Mouse (Mus musculus): ENCODE data around the gene Trip13. TPM values are rescaled to one million over a fixed set of nuclear protein-coding genes. Genes with fewer than 3 reads are reported as not detected.

The Trip13 gene
- total RNA-seq, 2 experiments from 2014 or later = 1.7 to 3.5 TPM

DNA sequence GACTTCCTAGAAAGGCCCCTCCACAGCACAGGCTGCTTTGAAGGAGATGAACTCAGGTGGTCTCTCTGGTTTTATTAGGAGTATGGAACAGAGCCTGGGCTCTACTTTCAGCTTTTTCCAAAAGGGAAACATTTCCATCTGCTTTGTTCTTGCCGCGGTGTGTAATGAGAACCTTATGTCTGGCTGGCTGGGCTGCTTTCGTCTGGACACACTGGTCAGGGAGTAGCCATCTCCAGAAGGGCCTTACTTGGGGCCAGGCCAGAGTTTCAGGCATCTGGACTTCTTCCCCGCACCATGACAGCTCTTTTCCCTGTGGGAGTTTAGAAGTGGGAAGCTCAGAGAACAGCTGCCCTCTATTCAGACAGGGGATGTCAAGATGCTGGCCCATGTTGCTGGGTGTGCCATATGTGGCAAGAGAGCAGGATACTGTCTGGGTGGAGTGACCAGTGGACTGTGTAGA lies 50.1 kb downstream of the Trip13 start:
- DNase-seq (ENCODE audit: low spot score in 2 of 2) = no peak

DNA sequence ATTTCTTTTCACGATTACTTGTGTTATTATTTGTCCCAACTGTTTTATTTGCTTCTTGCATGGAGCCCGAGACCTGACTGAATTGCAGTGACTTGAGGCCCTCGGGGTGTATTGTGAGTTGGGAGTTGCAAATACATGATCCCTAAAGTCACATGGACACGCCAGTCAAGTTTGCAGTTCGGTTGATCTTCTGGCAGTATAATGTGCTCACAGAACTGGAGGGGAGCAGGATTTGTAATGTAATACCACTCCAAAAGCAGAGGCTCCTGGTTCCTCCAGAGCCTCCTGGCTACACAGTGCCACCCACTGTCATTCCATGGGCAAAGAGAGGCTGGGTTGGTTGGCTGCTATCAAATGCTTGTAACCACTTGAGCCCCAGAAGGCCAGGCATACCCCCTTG lies 51.0 kb downstream of the Trip13 start:
- DNase-seq (ENCODE audit: low spot score in 2 of 2) = no peak

DNA sequence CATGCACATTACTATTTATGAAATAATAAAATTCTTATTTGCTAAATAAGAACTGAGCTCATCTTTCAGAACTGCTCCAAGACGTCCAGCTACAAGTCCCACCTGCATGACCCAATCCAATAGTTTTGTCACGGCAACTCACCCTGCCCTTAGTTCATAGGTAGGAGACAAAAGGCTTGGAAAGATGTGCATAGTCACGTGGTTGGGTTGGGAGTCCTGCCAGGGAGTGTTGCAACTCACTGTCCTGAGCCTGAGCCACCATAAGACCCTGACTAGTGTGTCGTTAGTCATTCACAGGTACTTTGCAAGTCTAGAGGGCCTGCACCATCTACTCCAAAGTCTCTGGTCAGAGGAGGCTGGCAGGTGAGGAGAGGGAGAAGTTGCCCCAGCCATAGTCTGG lies 51.5 kb downstream of the Trip13 start:
- DNase-seq (ENCODE audit: low spot score in 2 of 2) = no peak

DNA sequence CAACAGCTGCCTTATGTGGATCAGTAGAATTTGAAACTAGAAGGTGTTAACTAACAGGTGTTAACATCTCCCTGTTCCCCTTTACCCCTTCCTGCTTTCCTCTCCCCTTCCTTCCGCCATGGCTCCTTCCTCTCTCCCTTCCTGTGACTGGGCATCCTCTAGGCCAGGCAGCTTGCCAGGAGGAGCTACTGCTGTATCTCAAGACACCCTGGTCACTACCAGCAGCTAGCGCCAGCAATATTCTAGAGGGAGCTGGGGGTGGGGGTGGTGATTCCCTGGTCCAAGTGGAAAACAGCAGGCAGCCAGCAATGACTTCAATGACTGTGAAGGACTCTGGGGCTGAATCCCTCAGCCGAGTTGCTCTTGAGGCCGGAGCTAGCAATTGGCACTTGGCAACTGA lies 51.9 kb downstream of the Trip13 start:
- no peak for DNase-seq (ENCODE audit: low spot score in 2 of 2)

DNA sequence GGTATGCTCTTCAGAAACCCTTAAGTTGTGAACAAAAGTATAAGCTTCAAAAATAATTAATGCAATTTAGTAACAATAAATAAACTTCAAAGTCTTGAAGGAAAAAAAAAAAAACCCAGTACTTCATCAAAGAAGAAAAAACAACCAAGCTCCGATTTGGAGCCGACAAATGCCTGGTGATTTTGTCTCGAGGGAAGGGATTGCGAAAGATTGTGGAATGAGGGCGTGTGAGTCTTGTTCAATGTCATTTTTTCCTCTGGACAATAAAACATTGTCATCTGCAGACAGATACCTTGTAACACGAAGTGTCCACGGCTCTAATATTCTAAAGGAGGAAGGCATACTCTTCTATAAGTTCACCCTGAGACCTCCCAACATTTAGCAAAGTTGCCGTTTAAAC lies 56.2 kb downstream of the Trip13 start:
- DNase-seq (ENCODE audit: low spot score in 2 of 2) = no peak

DNA sequence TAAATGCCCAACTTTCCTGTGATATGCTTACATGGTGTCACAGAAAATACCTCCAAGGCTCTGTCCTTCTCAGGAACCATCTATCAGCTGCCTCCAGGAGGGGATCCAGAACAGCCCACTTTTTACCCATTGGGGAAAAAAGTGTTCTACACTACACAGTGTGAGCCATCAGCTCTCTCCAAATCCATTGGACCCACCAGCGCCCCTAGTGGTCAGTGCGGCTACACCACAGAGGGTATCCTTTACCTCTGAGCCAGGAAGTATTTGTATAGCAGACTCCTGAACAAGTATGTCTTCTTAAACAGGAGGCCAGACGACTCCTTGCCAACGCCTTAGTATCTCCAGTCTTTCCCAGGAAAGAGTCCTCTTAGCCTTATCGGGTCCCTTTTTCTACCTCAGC lies 57.8 kb downstream of the Trip13 start:
- peak; percentile 52 to 58 for DNase-seq (ENCODE audit: low spot score in 2 of 2)

DNA sequence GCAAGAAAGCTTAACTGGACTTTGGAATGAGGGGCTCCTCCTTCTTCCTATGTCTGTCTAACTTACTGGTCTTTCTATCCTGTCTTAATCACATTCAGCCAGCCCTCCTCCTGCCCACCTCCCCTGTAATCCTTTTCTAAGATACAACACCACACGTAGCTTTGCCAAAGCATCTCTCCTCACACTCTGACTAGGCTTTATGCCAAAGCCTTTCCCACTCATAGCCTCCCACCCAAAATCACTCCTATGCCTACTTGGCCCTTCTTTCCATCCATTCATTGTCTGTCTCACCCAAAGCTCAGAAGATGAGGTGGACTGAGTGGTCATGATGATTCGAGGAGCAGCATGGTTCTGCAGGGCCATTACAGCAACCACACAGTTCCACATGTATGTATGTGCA lies 65.4 kb downstream of the Trip13 start:
- DNase-seq (ENCODE audit: low spot score in 2 of 2) = no peak

Small RNAs within 50 kb of the gene (microRNA-seq; reads per million reads assigned to microRNA genes)
- 0 reads per million in 2 experiments for gene Gm25197

Other genes with a start within 250 kb of the Trip13 start
- gene Slc6a19, start 232.9 kb downstream of the Trip13 start, total RNA-seq (2021) = under 1 TPM; 0.14 to 0.16 TPM
- 10 to 100 TPM in 1 of 2 experiments, 1 to 10 TPM in 1; 9.0 to 10.4 TPM for gene Slc12a7, start 204.7 kb downstream of the Trip13 start, total RNA-seq (2021)
- 10 to 100 TPM; 12.9 to 15.3 TPM for gene Nkd2, start 90.2 kb downstream of the Trip13 start, total RNA-seq (2021)
- gene Brd9, start within 50 bp of the Trip13 start, total RNA-seq (2021) = 100 to 1,000 TPM; 113 to 120 TPM
- not detected for gene Zdhhc11, start 26.1 kb upstream of the Trip13 start, total RNA-seq (2021)
- 100 to 1,000 TPM; 102 TPM for gene Tppp, start 71.6 kb upstream of the Trip13 start, total RNA-seq (2021)
- 1 to 10 TPM; 1.9 to 2.7 TPM for gene Cep72, start 124.5 kb upstream of the Trip13 start, total RNA-seq (2021)
- gene Slc9a3, start 183.7 kb upstream of the Trip13 start, total RNA-seq (2021) = 1 to 10 TPM; 1.2 to 1.9 TPM

All from layer of hippocampus, postnatal 10 days (tissue).